Mouse (Mus musculus) intestine, embryonic 15.5 days (tissue): ENCODE results near the gene Gm28308. TPM values are rescaled to one million over a fixed set of nuclear protein-coding genes. Genes with fewer than 3 reads are reported as not detected.

Experiments
- ATAC-seq: fragments of 200-750 bp; cut with Nextera tagmentation; 2 replicates; pipeline ENCODE4 v1.8.0; 2017; ENCODE audit warnings: moderate TSS enrichment, moderate library complexity
- H3K27ac ChIP-seq: fragments of 300-500 bp; sonication (generic); 2 replicates; pipeline ENCODE4 v1.5.1; 2015; ENCODE audit warnings: mild to moderate bottlenecking, inconsistent platforms
- H3K27me3 ChIP-seq: fragments of 300-500 bp; sonication (generic); replicated peaks from 2 replicates; pipeline ENCODE4 v1.6.1; 2015; ENCODE audit warnings: inconsistent platforms
- H3K36me3 ChIP-seq: fragments of 300-500 bp; sonication (generic); 2 replicates; pipeline ENCODE4 v1.6.1; 2015; ENCODE audit warnings: inconsistent platforms
- H3K4me1 ChIP-seq: fragments of 300-500 bp; sonication (generic); replicated peaks from 2 replicates; pipeline ENCODE4 v1.6.1; 2015; ENCODE audit warnings: inconsistent platforms
- H3K4me2 ChIP-seq: fragments of 300-500 bp; sonication (generic); replicated peaks from 2 replicates; pipeline ENCODE4 v1.6.1; 2015; ENCODE audit warnings: mild to moderate bottlenecking, inconsistent platforms
- H3K4me3 ChIP-seq: fragments of 300-500 bp; sonication (generic); replicated peaks from 2 replicates; pipeline ENCODE4 v1.5.1; 2015; ENCODE audit warnings: inconsistent platforms
- H3K9ac ChIP-seq: fragments of 300-500 bp; sonication (generic); 2 replicates; pipeline ENCODE4 v1.6.1; 2015; ENCODE audit warnings: inconsistent platforms
- H3K9me3 ChIP-seq: fragments of 300-500 bp; sonication (generic); 2 replicates; pipeline ENCODE4 v1.6.1; 2016; ENCODE audit warnings: inconsistent platforms
- WGBS: fragments of 180-500 bp; shearing (Covaris S2); methylation state at CpG from one replicate; pipeline ENCODE4 v1.1.7; 2015; 5-methylcytosine and 5-hydroxymethylcytosine counted together
- polyA plus RNA-seq: library from polyadenylated mRNA; unstranded; fragments of >200 nt; fragmentation: Nextera tagmentation; extraction: Ambion mirVana; gene quantifications from 2 replicates; pipeline ENCODE4 v1.2.1, GENCODE M21; 2015

The Gm28308 gene
- polyA plus RNA-seq, 1 experiment from 2014 or later, result not detected

GRCm38 (mm10) chr6:52211961-52212360 is 1.2 kb downstream of the Gm28308 start:
- WGBS, result 6% methylated on average over 13 of the region's 13 CpGs
- peak; percentile 27; the same call in 1 of the 2 replicates for ATAC-seq
- peak overlapping the region; percentile 52 for H3K4me3 ChIP-seq
- H3K27ac ChIP-seq, result peak overlapping the region; percentile 48; the same call in 1 of the 2 replicates
- H3K4me2 ChIP-seq, result peak overlapping the region; percentile 69
- H3K27me3 ChIP-seq, result peaks cover 77% of the 10 kb centered on the region
- H3K4me1 ChIP-seq, result peaks cover 41% of the 10 kb centered on the region
- no peaks in the 10 kb centered on the region for H3K9me3 ChIP-seq
- H3K36me3 ChIP-seq, result no peaks in the 10 kb centered on the region
- H3K9ac ChIP-seq, result peak overlapping the region; percentile 69

DNA sequence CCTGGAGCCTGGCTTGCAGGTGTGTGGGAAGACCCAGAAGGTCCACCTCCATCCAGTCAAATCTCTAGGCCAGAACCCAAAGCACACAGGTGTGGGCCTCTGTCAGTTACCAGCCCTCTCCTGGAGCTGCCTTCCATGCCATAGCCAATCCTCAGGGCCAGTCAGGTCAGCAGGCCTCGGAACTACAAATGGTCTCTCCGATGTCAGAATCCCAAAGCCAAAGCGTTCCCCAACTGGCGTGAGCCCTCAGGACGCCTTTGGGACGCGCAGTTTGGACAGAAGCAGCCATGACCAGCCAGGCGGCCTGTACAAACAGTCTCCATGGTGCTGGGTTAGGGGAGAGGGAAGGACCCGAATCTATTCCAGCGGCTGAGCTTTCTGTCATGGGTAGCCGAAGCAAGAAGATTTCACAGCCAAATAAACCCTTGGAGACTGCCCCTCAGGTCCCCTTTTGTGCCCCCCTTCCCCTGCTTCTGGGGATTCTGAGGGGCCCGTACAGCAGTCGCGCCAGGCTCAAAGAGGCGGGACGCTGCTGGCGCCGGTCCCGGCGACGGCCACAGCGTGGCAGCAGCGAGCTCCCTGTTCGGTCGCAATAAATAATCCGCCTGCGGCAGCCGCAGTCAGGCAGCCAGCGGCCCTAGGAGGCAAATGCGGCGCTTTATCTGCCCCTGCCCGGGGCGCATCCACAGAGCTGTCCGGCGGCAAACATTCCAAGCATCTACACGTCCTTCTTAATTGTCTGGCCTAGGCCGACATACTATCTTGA is 1.8 kb downstream of the Gm28308 start:
- Histone ChIP-seq H3K27ac (peak overlapping the region; percentile 48; the same call in 1 of the 2 replicates), H3K4me3 (peak overlapping the region; percentile 52), H3K9ac (peak overlapping the region; percentile 69)

GRCm38 (mm10) chr6:52209685-52210046 is 3.5 kb downstream of the Gm28308 start:
- peaks cover 39% of the 10 kb centered on the region for H3K4me1 ChIP-seq
- 0 out of 2 replicates have a peak overlapping the region, but pooled peaks have one; percentile 27 for H3K27ac ChIP-seq
- H3K27me3 ChIP-seq, result peaks cover 72% of the 10 kb centered on the region
- 28% methylated on average over 12 of the region's 12 CpGs for WGBS
- H3K4me3 ChIP-seq, result peak overlapping the region; percentile 39
- H3K36me3 ChIP-seq, result no peaks in the 10 kb centered on the region
- peak overlapping the region; percentile 91 for H3K4me2 ChIP-seq
- no peaks in the 10 kb centered on the region for H3K9me3 ChIP-seq
- no peak for ATAC-seq
- H3K9ac ChIP-seq, result peak overlapping the region; percentile 15

More for the DNA sequence above, 1.8 kb downstream of the Gm28308 start:
- 2% methylated on average over 37 of the region's 37 CpGs for WGBS
- H3K36me3 ChIP-seq, result no peaks in the 10 kb centered on the region
- H3K4me1 ChIP-seq, result peaks cover 40% of the 10 kb centered on the region
- peak; percentile 72 for ATAC-seq
- H3K4me2 ChIP-seq, result peak overlapping the region; percentile 69
- peaks cover 75% of the 10 kb centered on the region for H3K27me3 ChIP-seq
- no peaks in the 10 kb centered on the region for H3K9me3 ChIP-seq

DNA sequence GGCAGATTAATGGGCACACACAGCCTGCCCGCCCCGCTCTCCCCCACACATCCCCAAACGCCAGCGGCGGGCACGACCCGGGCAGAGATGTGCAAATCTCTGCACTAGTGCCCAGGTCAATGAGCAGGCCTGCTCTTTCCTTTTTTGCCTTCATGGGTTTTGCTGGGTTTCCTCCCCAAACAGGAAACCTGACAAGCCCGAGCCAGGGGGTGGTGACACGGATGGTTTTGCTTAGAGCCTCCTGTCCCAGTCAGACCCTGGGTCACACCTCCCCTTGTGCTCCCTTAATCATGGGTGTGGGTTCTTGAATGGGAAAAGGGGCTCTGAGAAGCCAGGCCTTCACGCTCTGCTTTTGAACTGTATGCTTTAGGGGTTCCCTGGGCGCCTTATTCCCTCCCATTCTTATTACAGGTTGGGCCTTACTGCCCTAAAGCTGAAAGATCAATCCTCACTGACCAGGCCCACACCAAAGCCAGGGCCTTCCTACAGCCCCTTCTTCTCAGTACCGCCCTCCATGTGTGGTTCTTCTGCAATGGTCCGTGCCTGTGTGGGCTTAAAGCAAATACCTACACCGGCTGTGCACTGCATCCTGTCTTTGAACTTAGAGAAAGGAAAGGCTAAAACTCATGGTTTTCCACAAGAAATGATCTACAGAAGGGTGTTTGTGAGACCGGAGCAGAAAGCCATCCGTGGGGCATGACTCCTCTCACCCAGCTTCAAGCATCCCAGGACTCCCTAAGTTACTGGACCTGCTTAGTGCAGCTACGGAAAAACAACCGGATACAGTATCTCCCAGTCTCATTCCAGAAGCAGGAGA is 4.1 kb downstream of the Gm28308 start:
- peak overlapping the region; percentile 15 for H3K9ac ChIP-seq
- H3K27ac ChIP-seq, result peak overlapping the region; percentile 30; the same call in 1 of the 2 replicates
- WGBS, result 28% methylated on average over 17 of the region's 18 CpGs
- no peak for ATAC-seq
- no peaks in the 10 kb centered on the region for H3K36me3 ChIP-seq
- peaks cover 66% of the 10 kb centered on the region for H3K27me3 ChIP-seq
- H3K4me2 ChIP-seq, result peak overlapping the region; percentile 91
- no peaks in the 10 kb centered on the region for H3K9me3 ChIP-seq
- H3K4me1 ChIP-seq, result peaks cover 39% of the 10 kb centered on the region
- H3K4me3 ChIP-seq, result peak overlapping the region; percentile 39

- ATAC-seq, result 0 out of 2 replicates have a peak, but pooled peaks have one; percentile 6
- Histone ChIP-seq H3K27me3 (peaks cover 63% of the 10 kb centered on the region), H3K4me2 (peak within 1 kb of the TSS; percentile 91), H3K9me3 (no peaks in the 10 kb centered on the region), H3K9ac (peak within 1 kb of the TSS; percentile 15), H3K36me3 (no peaks in the 10 kb centered on the region), H3K27ac (peak within 1 kb of the TSS; percentile 33), H3K4me1 (peaks cover 39% of the 10 kb centered on the region), H3K4me3 (peak within 1 kb of the TSS; percentile 39)
- WGBS, result 7% methylated on average over 47 of the region's 47 CpGs
These were observed 4.9 kb downstream of the Gm28308 start, which contains the start of gene Hoxa6 for GRCm38 (mm10) chr6:52208072-52208867. Hoxa6 (minus strand) TSS chr6:52208722.

DNA sequence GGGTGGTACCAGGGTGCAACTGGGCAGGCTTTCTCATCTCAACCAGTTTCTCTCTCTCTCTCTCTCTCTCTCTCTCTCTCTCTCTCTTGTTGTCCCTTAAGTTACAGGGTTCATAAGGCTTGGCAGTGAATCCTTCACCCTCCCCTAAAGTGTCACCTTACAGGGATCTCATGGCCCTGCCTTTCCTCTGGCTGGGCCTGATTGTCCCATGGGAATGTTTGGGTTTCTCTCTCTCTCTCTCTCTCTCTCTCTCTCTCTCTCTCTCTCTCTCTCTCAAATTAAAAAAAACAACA is 5.5 kb downstream of the Gm28308 start:
- Histone ChIP-seq H3K27ac (0 out of 2 replicates have a peak overlapping the region, but pooled peaks have one; percentile 33), H3K9ac (no peak overlapping the region), H3K4me3 (0 out of 2 replicates have a peak overlapping the region, but pooled peaks have one; percentile 9)

GRCm38 (mm10) chr6:52206882-52207683 is 6.1 kb downstream of the Gm28308 start:
- H3K4me3 ChIP-seq, result peak overlapping the region; percentile 9; the same call in 1 of the 2 replicates

More for the DNA sequence above, 5.5 kb downstream of the Gm28308 start:
- ATAC-seq, result no peak
- no peaks in the 10 kb centered on the region for H3K36me3 ChIP-seq
- peaks cover 57% of the 10 kb centered on the region for H3K27me3 ChIP-seq
- H3K9me3 ChIP-seq, result no peaks in the 10 kb centered on the region
- peaks cover 34% of the 10 kb centered on the region for H3K4me1 ChIP-seq
- H3K4me2 ChIP-seq, result peak overlapping the region; percentile 91

DNA sequence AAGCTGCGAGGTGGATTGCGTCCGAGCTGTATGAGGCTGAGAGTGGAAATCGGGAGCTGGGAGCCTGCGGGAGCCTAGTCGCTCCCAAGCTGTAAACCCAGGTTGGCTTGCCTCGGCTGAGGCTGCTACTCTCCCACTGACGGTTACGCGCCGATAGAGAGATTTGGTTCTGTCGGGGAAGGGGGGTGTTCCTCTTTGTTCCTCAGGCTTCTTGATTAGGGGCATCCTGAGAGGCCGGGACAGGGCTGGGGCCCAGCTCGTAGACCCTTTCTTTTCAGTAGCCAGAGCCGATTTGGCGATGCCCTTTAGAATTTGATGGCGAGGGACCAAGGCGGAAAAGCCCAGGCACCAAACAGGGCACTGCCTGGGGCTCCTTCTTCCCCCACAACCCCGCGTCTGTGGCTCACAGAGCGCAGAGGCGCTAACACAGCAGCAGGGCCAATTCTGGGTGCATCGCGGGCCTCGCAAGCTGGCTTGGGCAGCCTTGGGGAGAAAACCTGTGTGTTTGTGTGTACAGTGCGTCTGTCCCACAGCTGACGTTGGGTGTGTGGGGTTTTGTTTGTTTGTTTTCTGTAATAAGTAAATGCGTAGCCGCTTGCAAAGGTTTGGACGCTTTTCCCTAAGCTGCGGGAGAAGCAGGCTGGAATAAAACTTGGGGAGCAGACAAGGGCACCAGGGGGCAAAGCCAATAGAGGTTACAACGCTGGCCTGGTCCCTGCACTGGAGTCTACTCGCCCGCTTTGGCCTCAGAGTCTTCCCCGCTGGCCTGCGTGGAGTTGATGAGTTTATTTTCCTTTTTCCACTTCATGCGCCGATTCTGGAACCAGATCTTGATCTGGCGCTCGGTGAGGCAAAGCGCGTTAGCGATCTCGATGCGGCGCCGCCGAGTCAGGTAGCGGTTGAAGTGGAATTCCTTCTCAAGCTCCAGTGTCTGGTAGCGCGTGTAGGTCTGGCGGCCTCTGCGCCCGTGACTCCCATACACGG is 7.2 kb downstream of the Gm28308 start:
- WGBS, result 30% methylated on average over 55 of the region's 55 CpGs

More at GRCm38 (mm10) chr6:52206882-52207683, 6.1 kb downstream of the Gm28308 start:
- H3K27ac ChIP-seq, result 0 out of 2 replicates have a peak overlapping the region, but pooled peaks have one; percentile 33
- peaks cover 55% of the 10 kb centered on the region for H3K27me3 ChIP-seq
- H3K4me2 ChIP-seq, result peak overlapping the region; percentile 91
- H3K4me1 ChIP-seq, result peaks cover 38% of the 10 kb centered on the region
- WGBS, result 30% methylated on average over 4 of the region's 4 CpGs
- no peak for ATAC-seq
- no peaks in the 10 kb centered on the region for H3K9me3 ChIP-seq
- 0 out of 2 replicates have a peak overlapping the region, but pooled peaks have one; percentile 9 for H3K9ac ChIP-seq
- H3K36me3 ChIP-seq, result no peaks in the 10 kb centered on the region

DNA sequence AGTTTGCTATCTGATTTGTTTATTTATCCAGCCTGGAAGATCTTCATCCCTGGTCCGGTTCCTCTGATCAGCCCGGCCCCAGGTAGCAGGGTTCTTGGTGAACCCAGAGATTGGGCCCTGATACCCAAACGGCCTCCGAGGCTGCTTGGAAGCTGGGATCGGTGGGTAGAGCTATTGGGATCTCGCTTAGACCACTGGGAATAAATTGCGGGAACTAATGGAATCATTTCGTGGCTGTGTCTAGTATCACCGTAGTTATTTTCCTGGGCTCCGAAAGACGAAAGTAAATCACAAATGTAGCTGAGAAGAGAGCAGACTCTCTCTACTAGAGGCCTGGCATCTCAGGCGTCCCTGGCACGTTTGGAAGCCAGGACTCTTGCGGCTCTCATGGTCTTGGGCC is 7.9 kb downstream of the Gm28308 start:
- Histone ChIP-seq H3K4me3 (peak overlapping the region; percentile 4; the same call in 1 of the 2 replicates), H3K4me1 (peaks cover 30% of the 10 kb centered on the region), H3K9ac (peak overlapping the region; percentile 9; the same call in 1 of the 2 replicates), H3K27me3 (peaks cover 43% of the 10 kb centered on the region), H3K36me3 (no peaks in the 10 kb centered on the region), H3K9me3 (no peaks in the 10 kb centered on the region), H3K27ac (peak overlapping the region; percentile 45), H3K4me2 (peak overlapping the region; percentile 91)
- WGBS, result 31% methylated on average over 14 of the region's 14 CpGs
- no peak for ATAC-seq

More for the DNA sequence above, 7.2 kb downstream of the Gm28308 start:
- H3K36me3 ChIP-seq, result no peaks in the 10 kb centered on the region
- H3K9me3 ChIP-seq, result no peaks in the 10 kb centered on the region
- peak overlapping the region; percentile 91 for H3K4me2 ChIP-seq
- H3K9ac ChIP-seq, result peak overlapping the region; percentile 9; the same call in 1 of the 2 replicates
- peaks cover 27% of the 10 kb centered on the region for H3K4me1 ChIP-seq
- peak overlapping the region; percentile 45 for H3K27ac ChIP-seq
- peak overlapping the region; percentile 14 for H3K4me3 ChIP-seq
- H3K27me3 ChIP-seq, result peaks cover 45% of the 10 kb centered on the region
- ATAC-seq, result no peak
